Mouse (Mus musculus) brown adipose tissue, adult 24 weeks (tissue): ENCODE measurements at regions not wholly inside any gene's neighbourhood (a gene's known extent, or its start where the extent isn't known, plus 50 kb on each side); places are given as distances from the start of the nearest gene placed in this dataset.

Experiments
- H3K27ac ChIP-seq: fragments of 200-500 bp; replicated peaks from 2 replicates; pipeline ENCODE4 v1.5.1; 2012; ENCODE audit warnings: low read depth, mild to moderate bottlenecking, low read length
- H3K4me1 ChIP-seq: fragments of 200-500 bp; 2 replicates; pipeline ENCODE4 v1.6.1; 2012; ENCODE audit warnings: low read length, mixed read lengths; ENCODE audit not compliant: control insufficient read depth, insufficient read depth, insufficient read length
- H3K4me3 ChIP-seq: fragments of 200-500 bp; 2 replicates; pipeline ENCODE4 v1.5.1; 2012; ENCODE audit warnings: low read depth, mild to moderate bottlenecking, low read length, moderate library complexity; ENCODE audit not compliant: insufficient read depth

DNA sequence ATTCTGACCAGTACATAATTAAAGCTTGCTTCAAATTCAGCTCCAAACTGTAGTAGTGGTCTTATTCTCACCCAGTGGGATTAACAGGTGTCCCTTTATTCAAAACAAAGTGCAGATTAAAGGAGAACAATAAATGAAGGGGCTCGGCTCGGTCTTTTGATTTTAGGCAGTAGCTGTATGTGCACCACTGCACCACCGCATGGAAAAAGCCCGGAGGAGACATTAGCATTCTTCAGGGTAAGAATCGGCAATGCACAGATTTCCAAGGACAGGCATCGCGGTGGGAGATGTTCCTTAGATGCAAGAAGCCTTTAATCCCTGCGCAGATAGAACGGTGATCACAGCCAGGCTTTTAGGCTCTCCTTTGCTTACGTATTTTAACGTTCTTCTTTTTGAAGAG, 112.8 kb downstream of the Rpap3 start:
- Histone ChIP-seq H3K4me1 (peaks cover 31% of the 10 kb centered on the region), H3K27ac (peak overlapping the region; percentile 70; the same call in 1 of the 2 replicates), H3K4me3 (no peak overlapping the region)

DNA sequence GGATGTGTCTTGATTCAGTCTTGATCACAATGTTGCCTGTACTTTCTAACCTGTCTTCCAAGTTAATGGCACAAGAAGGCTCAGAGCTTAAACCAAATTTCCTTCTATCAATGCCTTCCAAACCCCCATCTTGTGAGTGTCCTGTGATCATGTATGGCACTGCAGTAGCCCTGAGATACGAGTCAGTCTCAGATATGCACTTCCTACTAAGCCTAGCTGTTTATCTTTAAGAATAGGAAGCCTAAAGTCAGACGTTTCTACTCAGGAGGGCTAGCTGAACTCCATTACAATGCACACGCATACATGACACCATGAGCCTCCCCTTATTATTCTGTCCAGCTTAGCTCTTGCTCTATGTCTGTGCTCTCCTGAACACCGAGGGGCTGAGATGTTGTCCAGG, 114.2 kb downstream of the Rpap3 start:
- Histone ChIP-seq H3K4me1 (peaks cover 27% of the 10 kb centered on the region), H3K4me3 (no peak overlapping the region), H3K27ac (no peak overlapping the region)

DNA sequence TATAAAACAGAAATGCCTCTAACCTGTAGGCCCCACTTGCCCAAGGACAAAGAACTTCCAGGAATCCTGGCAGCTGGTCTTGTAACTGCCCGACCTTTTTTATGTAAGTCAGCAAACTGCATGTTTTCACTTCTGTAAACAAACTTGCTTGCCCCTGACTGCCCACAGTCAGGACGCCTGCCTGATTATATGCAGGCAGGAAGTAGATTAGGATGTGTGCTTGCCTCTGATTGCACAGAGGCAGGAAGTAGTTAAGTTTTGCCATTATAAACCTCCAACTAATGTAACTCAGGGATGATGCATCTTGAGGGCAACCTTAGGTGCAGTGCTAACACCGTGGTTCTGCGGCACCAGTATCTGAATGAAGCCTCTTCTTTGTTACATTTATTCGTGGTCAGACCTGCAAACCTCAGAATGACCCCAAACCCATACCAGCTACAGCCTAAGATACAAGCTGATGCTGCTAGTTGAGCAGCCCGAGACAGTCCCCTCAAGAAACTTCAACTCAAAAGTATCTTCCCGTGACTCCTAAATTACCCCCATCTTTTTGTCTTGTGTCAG, 114.8 kb downstream of the Rpap3 start:
- Histone ChIP-seq H3K4me1 (peaks cover 23% of the 10 kb centered on the region), H3K27ac (peak overlapping the region; percentile 78), H3K4me3 (no peak overlapping the region)

DNA sequence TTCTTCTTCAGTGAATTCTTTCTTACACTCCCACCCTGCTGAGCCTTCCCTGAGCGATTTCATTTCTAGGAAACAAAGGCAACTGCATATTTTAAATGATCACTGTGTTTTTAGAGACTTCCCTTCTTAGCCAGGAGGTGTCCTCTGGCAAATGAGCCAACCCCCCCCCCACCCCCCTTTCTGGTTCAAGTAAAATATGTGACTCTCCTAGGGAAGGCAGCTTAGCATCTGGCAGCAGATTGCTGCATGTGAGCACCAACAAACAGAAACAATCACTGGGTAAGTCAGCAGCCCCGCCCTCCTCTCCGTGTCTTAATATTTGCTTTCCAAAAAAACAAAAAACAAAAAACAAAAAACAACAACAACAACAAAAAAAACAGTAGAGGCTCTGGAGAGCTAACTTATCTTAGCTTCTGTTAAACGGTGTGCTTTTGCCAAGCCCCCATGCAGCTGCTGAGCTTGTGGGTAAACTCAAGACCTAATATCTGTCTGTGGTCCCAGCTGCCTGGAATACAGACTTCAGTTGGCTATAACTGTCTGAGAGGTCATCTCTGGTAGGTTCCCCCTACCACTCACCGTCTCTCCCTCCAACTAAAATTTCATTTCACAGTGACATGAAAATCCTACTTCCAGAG, 117.9 kb downstream of the Rpap3 start:
- Histone ChIP-seq H3K4me1 (peaks cover 12% of the 10 kb centered on the region), H3K4me3 (no peak overlapping the region), H3K27ac (no peak overlapping the region)

DNA sequence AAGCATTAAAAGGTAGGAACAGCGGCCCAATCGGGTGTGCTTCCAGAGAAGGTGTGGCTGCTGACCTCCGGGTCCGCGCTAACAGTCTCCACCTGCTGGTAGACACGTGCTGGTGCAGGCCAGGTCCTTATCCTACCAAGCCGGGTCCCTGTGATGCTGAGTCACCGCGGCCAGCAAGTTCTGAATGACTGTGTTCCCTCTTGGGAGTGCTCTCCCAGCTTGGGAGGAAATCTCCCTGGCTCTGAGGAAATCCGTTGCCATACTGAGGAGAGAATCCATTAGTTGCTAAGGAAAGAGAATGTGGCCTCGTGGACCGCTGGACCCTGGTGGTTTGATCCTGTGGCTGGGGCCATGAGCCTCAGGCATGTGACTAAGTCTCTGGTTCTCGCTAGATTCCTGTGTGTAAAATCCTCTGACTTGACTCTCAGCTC, 123.9 kb downstream of the Rpap3 start:
- peaks cover 8% of the 10 kb centered on the region for H3K4me1 ChIP-seq
- no peak overlapping the region for H3K4me3 ChIP-seq
- H3K27ac ChIP-seq, result peak overlapping the region; percentile 47

DNA sequence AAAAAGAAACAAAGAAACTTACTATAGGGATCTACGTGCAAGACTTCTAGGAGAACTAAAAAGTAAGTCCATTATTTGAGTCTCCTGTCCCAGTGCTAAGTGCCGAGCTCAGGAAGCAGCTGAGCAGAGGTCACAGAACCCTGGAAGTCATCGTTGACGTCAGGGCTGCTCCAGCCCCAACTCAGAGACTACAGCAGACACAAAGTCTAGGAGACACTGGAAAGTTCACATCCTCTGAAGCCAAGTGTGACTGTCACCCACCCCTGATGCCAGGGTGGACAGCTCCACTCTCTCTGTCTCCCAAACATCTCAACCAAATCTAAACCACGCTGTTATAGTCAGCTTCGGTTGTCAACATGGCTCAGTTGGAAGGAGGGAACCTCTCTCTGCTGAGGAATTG, 124.9 kb downstream of the Rpap3 start:
- H3K4me1 ChIP-seq, result peaks cover 8% of the 10 kb centered on the region
- no peak overlapping the region for H3K4me3 ChIP-seq
- H3K27ac ChIP-seq, result peak overlapping the region; percentile 64

DNA sequence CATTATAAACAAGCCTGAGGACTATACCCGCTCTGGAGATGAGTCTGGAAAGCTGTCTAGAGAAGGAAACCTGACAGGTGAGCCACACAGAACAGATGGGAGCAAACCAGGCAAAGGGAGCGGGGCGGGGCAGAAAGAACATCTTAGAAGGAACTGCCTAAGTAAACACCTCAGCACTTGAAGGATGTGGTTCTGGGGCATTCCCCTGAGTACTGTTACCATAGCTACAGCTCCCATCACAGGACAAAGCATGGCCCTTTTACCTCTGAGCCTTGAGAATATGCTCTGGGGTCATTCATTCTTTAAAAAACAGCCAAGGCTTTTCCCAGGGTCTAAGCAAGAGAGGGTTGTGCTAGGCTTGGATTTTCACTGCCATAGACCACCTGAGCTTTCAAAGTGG, 127.6 kb downstream of the Rpap3 start:
- Histone ChIP-seq H3K4me1 (peaks cover 9% of the 10 kb centered on the region), H3K4me3 (no peak overlapping the region), H3K27ac (no peak overlapping the region)

DNA sequence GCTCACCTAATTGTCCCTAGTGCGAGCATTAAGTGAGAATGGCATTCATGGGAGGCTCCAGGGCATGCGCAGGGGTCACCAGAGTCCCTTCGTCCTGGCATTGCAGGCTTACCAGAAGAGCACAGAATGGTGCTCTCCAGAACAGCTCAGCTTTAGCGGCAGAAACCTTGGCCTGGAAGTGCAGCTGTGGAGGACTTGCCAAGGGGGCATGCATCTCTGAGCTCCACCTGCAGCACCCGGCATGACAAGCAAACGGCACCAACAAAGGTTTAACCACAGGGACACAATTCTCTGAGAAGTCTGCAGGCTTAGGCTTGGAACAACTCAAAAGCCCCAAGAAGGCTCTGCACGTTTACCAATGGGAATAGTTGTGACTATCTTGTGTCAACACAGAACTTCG, 128.4 kb downstream of the Rpap3 start:
- Histone ChIP-seq H3K27ac (no peak overlapping the region), H3K4me3 (no peak overlapping the region), H3K4me1 (peaks cover 15% of the 10 kb centered on the region)

DNA sequence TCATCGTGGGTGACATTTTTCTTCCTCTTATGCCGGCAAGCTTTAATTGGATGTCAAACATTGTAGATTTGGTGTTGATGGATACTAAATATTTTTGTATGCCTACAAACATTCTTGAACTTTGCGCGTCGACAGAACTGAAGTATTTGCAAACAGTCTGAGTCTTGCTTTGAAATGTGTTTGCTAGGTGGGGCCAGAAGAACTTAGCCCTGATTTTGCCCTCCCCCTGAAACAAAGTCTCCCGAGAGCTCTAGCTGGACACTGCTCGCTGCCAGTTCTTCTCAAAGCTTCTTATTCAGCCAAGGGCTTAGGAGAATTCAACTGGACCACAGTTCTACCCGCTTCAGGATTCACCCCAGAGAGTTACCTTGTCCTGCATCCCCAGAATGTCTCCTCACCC, 133.0 kb downstream of the Rpap3 start:
- no peak overlapping the region for H3K4me3 ChIP-seq
- peaks cover 13% of the 10 kb centered on the region; the same call in 1 of the 2 replicates for H3K4me1 ChIP-seq
- H3K27ac ChIP-seq, result peak overlapping the region; percentile 54; the same call in 1 of the 2 replicates

DNA sequence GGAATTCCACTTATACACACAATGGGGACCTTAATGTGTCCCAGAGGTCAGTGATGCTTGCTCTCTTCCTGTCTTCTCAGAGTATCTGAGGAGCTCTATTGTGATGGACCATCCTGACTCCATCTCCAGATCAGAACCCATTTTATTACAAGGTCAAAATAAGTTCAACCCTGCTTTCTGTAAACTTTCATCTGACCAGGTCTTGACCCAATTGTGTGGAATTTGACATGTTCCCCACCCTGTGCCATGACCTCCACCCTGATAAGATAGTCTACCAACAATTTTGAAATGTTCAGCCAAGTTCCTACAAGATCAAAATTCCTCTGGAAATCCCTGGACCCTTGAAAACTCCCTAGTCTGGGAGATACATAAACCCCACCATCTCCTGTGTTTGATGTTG, 133.7 kb downstream of the Rpap3 start:
- Histone ChIP-seq H3K4me3 (no peak overlapping the region), H3K27ac (peak overlapping the region; percentile 69), H3K4me1 (peaks cover 13% of the 10 kb centered on the region; the same call in 1 of the 2 replicates)

DNA sequence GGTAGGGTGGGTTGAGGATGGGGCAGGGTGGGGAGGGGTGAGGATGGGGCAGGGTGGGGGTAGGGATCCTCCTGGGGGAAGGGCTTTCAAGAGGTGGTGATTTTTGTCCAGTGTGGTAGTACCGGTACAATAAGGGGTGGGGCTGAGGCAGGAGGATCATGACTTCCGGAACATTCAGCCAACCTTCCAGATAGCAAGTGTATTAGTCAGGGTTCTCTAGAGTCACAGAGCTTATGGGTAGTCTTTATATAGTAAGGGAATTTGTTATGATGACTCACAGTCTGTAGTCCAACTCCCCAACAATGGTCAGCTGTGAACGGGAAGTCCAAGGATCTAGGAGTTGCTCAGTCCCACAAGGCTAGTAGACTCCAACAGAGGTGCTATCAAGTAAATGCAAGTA, 145.5 kb downstream of the Rpap3 start:
- Histone ChIP-seq H3K4me1 (peaks cover 3% of the 10 kb centered on the region; the same call in 1 of the 2 replicates), H3K4me3 (no peak overlapping the region), H3K27ac (no peak overlapping the region)

DNA sequence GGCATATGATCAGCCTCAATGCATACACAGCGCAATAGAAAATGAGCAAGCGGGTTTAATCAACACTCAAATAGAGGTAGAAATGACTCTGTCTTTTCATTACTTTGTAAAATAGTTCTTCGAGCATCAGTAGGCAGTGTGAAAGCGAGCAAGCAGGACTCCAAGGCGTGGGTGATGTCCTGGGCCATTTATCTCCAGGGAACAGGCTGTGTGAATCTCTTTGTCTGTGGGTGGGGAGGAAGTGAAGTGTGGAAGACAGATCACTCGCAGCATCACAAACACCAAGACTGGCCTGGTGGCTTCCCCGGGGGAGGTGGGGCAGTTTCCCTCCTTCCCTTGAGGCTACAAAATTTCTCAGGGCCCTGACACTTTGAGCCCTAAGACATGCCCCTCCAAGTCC, 146.9 kb downstream of the Rpap3 start:
- Histone ChIP-seq H3K27ac (no peak overlapping the region), H3K4me3 (no peak overlapping the region), H3K4me1 (peaks cover 3% of the 10 kb centered on the region; the same call in 1 of the 2 replicates)

DNA sequence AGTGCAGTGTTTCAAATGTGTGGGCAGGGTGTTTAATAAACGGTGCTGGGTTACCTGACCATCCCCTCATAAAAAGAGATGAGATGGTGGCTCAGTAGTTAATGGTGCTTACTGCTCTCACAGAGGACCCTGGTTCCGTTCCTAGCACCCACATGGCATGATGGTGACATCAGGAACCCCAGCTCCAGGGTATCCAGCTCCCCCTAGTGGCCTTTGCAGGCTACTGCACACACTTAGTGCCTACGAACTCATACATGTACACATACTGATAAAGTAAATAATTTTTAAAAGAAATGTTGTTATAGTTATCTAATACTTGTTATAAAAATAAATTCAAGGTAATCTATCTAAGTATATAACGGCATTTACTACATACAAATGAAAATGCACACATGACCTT, 157.3 kb downstream of the Rpap3 start:
- Histone ChIP-seq H3K4me3 (no peak overlapping the region), H3K4me1 (no peaks in the 10 kb centered on the region), H3K27ac (no peak overlapping the region)

DNA sequence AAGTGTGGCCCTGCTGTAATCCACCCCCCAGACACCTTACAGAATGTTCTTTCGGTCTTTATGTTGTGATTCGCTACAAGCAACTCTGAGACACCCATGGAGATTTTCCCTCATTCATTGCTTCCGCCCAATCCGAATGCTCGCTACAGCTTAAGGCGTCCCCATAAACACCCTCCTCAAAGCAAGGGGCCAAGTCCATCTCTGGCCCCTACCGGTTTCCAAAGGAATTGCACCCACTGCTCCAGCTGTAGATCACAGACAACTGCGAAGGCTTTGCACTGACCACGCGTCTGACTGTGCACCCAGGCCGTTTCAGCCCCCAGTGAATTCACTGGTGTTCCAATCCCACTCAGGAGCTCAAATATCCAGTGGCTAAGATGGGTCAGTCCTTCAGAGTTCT, 160.6 kb downstream of the Rpap3 start:
- H3K4me1 ChIP-seq, result no peaks in the 10 kb centered on the region
- H3K27ac ChIP-seq, result no peak overlapping the region
- no peak overlapping the region for H3K4me3 ChIP-seq

DNA sequence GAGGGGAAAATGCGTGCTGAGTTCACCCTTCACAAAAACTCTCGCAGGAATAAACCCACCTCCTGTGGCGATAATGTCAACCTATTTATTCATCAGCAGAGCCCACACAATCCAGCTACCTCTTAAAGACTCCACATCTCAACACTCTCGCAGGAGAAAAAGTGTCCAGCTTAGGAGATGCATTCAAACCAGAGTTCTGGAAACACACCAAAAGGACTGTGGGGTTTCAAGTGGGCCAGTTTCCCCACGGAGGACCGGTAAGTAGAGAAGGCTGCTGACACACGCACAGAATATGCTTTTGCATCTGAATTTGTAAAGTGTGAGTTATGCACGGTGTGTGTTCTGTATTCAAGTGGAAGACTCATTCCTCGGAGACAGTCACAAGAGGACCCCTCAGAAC, 164.0 kb downstream of the Rpap3 start:
- Histone ChIP-seq H3K4me1 (no peaks in the 10 kb centered on the region), H3K27ac (no peak overlapping the region), H3K4me3 (no peak overlapping the region)

DNA sequence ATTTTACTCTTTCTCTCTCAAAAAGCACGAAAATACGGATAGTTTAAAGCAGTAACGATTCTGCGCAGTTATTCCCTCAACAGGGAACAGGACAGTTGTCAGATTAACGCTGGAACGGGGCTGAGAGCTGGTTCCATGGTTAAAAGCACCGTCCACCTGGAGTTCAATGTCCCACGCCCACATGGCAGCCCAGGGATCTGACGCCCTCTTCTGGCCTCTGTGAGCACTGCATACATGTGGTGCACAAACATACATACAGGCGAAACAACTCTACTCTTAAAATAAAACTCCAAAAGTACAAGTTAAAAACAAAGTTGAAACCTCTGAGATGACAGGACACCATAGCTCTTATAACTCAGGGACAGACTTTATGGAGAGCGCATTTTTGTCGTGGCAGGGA, 169.5 kb downstream of the Rpap3 start:
- Histone ChIP-seq H3K4me1 (no peaks in the 10 kb centered on the region), H3K27ac (no peak overlapping the region), H3K4me3 (no peak overlapping the region)
